Mouse (Mus musculus) thymus, postnatal 10 days (tissue): ENCODE measurements around the gene Rps27.

Experiments
- DNase-seq, 2 experiments: peaks; one replicate each; pipeline ENCODE4 v3.0.0; 2021; ENCODE audit warnings: low spot score in 2 of 2

Rps27 gene

DNA sequence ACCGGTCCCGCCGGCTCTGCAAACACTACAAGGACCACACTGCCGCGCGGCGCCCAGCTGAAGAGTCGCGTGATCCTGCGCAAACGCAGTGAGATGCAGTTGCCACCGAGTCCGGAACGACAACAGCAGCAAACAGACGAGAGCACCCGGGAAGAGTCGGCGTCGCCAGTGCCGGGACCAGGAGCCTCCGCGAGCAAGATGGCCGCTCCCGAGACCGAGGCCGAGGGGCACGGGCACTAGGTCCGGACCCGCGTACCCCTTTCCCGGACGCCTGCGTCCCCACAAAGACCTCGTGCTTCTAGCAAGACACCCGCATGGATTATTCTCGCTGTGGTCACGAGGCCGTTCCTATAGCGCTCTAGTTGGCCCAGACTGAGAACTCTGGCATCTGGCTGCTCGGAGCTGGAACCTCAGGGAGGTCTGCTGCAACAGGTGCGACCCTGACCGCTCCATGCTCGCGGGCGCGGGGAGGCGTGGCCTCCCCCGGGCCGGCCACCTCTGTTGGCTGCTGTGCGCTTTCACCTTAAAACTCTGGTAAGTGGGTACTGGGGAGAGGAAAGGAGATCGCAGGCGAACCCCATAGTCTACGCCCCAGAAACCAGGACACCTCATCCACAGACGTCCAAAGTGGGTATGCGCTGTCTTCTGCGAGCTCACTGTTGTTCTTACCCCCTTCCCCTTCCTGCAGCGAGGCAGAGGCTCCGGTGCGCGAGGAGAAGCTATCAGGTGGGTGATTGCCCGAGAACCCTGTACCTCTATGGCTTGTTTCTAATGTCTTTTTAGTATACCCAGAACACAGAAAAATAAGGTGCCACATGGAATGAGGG lies 18.3 kb upstream of the Rps27 start, which contains the start of gene Jtb:
Gene Jtb, plus strand, starts transcription at position 91 of the 827 bp plus-strand sequence.
- DNase-seq, result peak; percentile 89 to 90

- DNase-seq, result no peak
Observed at GRCm38 (mm10) chr3:90231075-90231474, 17.6 kb upstream of the Rps27 start.

DNA sequence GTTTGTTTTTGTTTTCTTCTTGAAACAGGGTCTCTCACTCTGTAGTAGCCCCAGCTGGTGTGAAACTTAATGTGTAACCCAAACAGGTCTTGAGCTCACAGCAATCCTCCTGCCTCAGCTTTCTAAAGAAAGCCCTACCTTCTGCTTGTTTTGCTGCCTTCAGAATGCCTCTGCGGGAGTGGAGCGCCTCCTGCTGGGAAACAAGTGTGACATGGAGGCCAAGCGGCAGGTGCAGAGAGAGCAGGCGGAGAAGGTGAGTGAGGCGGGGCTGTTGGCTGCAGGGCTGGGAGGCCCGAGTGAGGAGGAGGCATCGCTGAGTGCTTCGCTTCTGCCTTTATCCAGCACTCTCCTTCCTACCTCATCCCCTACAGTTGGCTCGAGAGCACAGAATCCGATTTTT lies 10.9 kb upstream of the Rps27 start:
- DNase-seq, result no peak

GRCm38 (mm10) chr3:90222941-90223340 lies 9.5 kb upstream of the Rps27 start:
- DNase-seq, result no peak

- no peak for DNase-seq
Observed at GRCm38 (mm10) chr3:90222455-90222854, 9.0 kb upstream of the Rps27 start.

GRCm38 (mm10) chr3:90221123-90221522 lies 7.7 kb upstream of the Rps27 start:
- DNase-seq, result no peak

DNA sequence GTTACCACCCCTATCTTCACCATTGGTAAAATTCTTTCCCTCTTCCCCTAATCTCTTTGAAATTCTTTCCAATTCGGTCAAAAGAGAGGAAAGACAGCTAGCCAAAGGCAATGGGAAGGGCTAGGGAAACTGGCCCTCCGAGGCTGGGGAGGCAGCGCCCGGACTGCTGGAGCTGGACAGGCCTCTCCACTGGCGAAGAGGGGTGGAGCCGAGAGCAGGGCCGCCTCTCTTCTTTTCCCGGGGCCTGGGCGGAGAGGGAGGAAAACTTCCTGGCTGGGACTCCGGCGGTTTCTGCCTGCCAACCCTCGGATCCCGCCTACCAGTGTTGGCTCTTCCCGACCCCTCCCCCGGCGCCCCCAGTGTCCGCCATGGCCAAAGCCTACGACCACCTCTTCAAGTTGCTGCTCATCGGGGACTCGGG lies 7.1 kb upstream of the Rps27 start:
- no peak for DNase-seq

DNA sequence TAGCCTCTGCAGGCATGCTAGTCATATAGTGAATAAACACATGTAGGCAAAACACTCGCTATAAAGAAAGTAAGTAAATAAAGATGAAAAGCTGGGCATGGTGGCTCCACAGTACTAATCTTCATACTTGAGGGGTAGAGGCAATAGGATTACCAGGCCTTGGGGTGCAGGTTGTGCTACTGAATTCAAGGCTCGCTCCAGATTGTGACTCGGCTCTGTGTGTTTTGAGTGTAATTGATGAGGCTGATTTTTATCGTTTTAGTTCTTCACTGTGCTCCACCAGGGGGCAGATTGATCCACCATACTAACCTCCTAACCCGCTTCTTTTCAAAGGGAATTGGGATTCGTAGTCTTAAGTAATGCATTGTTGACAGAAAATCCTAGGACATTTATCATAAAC lies 6.6 kb upstream of the Rps27 start:
- DNase-seq, result peak in 1 of 2 experiments; percentile 50

DNA sequence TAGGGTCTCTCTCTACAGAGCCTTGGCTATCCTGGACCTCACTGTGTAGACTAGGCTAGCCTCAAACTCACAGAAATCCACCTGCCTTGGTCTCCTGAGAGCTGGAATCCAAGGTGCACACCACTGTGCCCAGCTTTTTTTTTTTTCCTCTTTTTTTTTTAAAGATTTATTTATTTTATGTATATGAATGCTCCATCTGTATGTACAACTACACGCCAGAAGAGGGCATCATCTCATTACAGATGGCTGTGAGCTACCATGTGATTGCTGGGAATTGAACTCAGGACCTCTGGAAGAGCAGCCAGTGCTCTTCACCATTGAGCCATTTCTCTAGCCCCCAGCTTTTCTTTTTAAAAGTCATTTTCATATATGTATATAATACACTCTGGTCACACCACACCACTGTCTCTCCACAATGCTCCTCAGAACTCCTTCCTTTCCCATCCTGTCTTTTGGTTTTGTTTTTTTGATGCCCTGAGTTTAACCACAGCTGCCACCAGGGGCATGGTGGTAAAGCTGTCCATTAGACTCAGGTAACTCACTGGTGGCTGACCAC lies 2.5 kb upstream of the Rps27 start:
- no peak for DNase-seq

GRCm38 (mm10) chr3:90213956-90214684 lies 669 bp upstream of the Rps27 start:
- DNase-seq, result no peak

- DNase-seq, result no peak
Observed at GRCm38 (mm10) chr3:90212723-90213122, 728 bp downstream of the Rps27 start.

GRCm38 (mm10) chr3:90211475-90212398 lies 1.7 kb downstream of the Rps27 start:
- no peak for DNase-seq

DNA sequence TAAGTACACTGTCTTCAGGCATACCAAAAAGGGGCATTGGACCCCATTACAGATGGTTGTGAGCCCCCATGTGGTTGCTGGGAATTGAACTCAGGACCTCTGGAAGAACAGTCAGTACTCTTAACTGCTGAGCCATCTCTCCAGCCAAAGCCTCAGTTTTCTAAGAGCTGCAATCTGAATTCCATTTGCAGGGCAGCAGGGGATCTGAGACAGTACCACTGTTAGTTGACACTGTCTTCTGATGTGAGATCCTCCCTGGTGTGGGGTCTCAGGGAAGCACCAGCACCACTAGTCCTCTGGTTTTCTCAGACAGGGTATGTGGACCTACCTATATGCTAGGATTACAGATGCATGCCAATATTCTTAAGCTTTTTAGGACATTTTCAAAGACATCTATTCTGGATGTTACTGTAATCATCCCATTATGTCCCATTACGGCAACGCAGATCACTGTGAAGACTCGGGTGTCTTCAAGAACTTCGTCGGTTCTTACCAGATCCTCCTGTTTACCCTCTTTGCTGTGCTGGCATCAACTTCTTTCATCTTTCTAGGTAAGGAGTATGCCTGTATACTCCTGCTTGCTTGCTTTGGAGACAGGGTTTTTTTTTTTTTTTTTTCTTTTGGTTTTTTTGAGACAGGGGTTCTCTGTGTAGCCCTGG lies 3.4 kb downstream of the Rps27 start:
- DNase-seq, result no peak

DNA sequence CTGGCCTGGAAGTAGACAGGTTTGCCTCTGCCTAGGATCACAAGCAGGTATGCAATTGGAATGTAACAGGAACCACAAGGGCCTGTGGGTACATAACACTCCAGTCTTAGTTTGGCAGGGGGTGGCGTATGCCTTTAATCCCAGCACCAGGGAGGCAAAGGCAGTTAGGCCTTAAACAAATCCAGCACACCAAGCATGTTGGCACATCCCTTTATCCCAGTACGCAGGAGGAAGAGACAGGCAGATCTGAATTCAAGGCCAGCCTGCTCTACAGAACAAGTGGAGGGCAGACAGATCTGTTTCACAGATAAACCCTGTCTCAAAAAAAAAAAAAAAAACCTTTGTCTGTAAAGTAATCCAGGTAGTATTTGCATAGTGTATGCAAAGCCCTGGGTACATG lies 4.8 kb downstream of the Rps27 start:
- no peak for DNase-seq

GRCm38 (mm10) chr3:90204582-90204981 lies 8.9 kb downstream of the Rps27 start:
- DNase-seq, result no peak

DNA sequence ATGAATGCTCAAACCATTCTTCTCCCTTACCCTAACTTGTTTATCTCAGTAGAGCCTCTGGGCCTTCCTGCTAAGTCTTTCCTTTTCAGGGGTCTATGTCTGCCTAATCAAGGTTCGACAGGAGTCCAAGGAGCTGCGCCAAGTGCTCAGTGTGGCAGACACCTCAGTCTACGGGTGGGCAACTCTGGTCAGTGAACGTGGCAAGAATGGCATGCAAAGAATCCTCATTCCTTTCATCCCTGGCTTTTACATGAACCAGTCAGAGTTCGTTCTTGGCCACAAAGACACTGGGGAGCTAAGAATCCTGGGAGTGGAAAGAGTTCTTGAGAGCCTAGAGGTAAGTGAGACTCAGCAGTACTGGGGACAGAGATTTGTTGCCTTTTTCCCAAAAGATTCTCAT lies 9.8 kb downstream of the Rps27 start:
- no peak for DNase-seq

- no peak for DNase-seq
Observed at GRCm38 (mm10) chr3:90202884-90203283, 10.6 kb downstream of the Rps27 start.

DNA sequence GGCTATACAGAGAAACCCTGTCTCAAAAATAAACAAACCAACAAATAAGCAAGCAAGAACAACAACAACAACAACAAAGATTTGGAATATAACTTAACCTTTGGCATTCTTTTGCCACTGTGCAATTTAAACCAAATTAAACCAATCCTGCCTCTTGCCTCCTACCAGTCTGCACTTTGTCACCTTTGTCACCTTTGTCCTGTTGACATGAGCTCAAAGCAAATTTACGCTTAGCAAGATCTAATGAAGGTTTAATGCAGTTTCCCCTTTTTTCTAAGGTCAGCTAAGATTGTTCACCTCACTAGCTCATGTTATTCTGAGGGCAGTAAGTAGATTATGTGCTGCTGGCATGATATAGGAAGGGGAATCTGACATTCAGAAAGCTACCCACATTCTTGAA lies 15.9 kb downstream of the Rps27 start:
- no peak for DNase-seq

DNA sequence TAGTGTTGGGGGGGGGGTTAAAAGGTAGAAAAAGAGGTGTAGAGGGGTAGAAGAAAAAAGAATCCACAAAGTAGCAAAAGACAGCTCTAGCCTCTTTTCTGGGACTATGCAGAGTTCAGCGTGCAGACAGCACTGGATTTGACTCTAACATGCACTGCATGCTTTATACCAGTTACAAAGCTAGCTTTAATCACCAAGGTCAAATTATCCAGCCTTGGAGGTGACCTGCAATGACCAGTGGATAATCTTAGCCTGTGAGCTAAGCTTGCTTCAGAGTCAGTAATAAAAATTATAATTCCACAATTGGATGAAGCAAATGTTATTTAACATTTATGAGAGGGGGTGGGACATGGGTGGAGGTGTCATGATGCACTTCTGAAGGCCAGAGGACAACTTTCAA lies 17.8 kb downstream of the Rps27 start:
- no peak for DNase-seq

DNA sequence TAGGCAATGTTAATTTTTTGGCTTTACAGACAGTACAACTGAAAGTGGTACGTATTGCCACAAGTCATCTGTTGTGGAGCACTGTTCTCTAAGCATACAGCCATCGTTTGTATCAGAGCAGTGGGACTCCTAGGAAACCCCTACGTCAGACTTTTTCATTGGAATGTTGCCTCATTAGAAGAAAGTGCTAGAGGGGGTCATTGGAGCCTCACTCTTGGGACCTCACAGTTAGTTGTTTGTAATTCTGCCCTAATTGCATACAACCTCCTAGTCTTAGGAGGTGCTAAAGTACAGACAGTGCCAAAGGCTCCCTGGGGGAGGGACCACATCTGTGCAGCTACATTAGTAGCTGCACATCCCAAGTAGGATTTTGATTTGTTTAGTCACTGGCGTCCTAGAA lies 18.7 kb downstream of the Rps27 start:
- no peak for DNase-seq

GRCm38 (mm10) chr3:90190859-90191510 lies 22.5 kb downstream of the Rps27 start:
- DNase-seq, result no peak
